Mouse (Mus musculus): ENCODE results near the gene Pomgnt2. TPM values are rescaled to one million over a fixed set of nuclear protein-coding genes. Genes with fewer than 3 reads are reported as not detected.

Gene Pomgnt2
- polyA plus RNA-seq, 1 experiment from 2014 or later, result 3.5 TPM

DNA sequence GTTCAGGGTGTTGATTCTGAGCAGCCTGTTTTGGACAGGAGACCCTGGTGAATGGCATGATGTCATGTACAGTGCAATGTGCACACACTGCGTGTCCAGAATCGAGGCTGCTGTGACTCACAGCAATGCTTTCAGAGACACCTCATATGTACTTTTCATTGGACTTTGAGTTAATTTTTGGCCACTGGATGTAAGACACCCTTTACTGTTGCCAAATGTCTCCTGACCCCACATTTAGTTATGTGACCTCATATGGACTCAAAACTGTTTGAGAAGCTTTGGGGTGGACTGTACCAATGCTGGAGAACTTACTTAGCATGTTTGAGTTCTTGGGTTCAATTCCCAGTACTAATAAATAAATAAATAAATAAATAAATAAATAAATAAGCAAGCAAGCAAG lies 13.8 kb upstream of the Pomgnt2 start:
- H3K4me2 ChIP-seq, result no peak overlapping the region
- no peaks in the 10 kb centered on the region for H3K9me3 ChIP-seq (replicated peaks)
- H3K27me3 ChIP-seq (replicated peaks), result no peaks in the 10 kb centered on the region
- H3K4me1 ChIP-seq, result no peaks in the 10 kb centered on the region
- WGBS (ENCODE audit: insufficient replicate concordance), result 70% methylated on average over 2 of the region's 2 CpGs
- no peaks in the 10 kb centered on the region for H3K36me3 ChIP-seq
- ATAC-seq, result no peak
- no peak overlapping the region for H3K9ac ChIP-seq
- H3K4me3 ChIP-seq, result no peak overlapping the region
- no peak overlapping the region for H3K27ac ChIP-seq

DNA sequence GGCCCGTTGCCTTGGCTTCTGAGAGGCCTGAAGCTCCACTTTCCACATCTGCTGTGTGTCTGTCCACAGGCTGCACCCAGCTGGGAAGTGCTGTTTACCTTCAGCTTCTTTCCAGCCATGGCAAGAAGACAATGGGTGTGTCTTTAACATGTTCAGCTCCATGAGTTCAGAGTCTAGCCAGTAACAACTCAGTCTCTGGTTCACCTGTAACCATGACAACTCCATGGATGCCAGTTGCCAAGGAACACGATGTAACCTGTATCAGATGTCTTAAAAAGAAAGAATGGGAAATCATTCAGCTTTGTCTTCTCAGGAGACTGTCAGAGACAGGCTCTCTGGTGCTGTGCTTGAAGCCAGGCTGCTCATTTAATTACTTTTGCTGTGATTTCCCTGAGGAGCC lies 12.0 kb upstream of the Pomgnt2 start:
- Histone ChIP-seq H3K27me3 (replicated peaks) (no peaks in the 10 kb centered on the region), H3K9me3 (replicated peaks) (no peaks in the 10 kb centered on the region), H3K9ac (no peak overlapping the region), H3K4me1 (no peaks in the 10 kb centered on the region), H3K4me2 (no peak overlapping the region), H3K27ac (no peak overlapping the region), H3K4me3 (no peak overlapping the region), H3K36me3 (no peaks in the 10 kb centered on the region)
- ATAC-seq, result no peak
- 30% methylated on average over 2 of the region's 2 CpGs for WGBS (ENCODE audit: insufficient replicate concordance)

DNA sequence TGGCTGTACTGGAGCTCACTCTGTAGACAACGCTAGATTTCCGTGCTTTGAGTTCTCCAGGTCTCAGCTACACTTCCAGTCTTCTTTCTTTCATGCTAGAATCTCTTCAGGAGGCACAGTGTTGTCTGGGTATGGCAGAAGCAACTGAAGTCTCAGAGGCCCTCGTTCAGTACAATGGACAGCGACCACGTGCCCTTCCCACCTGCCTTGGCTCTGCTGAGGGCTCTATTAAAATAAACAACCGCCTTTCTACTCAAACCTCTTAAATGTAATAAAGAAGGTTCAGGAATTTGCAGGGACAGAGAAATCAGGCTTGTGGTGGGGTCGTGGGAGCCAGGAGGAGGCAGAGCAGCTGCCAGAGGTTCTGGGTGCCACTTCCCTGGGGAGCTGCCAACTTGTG lies 9.7 kb upstream of the Pomgnt2 start:
- no peak overlapping the region for H3K4me2 ChIP-seq
- 14% methylated on average over 7 of the region's 7 CpGs for WGBS (ENCODE audit: insufficient replicate concordance)

DNA sequence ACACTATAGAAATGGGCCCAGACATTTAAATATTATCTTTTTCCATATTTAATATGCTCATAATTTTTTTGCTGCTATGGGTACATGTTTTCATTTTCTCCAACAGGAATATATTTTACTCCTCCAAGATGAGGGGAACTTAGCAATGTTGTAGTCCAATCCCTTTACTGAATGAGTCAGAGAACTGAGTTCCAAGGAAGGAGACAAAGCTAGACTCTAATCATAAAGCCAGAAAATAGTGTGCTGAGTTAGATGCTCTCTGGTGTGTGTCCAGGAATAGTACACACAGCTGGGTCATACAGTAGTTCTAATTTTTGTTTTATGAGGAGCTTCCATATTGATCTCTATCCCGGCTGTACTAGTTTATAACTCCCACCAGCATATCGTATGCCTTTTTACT lies 9.3 kb upstream of the Pomgnt2 start:
- Histone ChIP-seq H3K4me2 (no peak overlapping the region), H3K4me3 (no peak overlapping the region), H3K9me3 (replicated peaks) (no peaks in the 10 kb centered on the region), H3K9ac (no peak overlapping the region), H3K27ac (no peak overlapping the region), H3K27me3 (replicated peaks) (no peaks in the 10 kb centered on the region), H3K36me3 (no peaks in the 10 kb centered on the region), H3K4me1 (no peaks in the 10 kb centered on the region)
- WGBS (ENCODE audit: insufficient replicate concordance), result 76% methylated on average over 2 of the region's 2 CpGs
- ATAC-seq, result no peak

More for the DNA sequence above, 9.7 kb upstream of the Pomgnt2 start:
- no peak for ATAC-seq
- H3K4me3 ChIP-seq, result no peak overlapping the region
- no peaks in the 10 kb centered on the region for H3K4me1 ChIP-seq
- no peak overlapping the region for H3K27ac ChIP-seq
- H3K36me3 ChIP-seq, result no peaks in the 10 kb centered on the region
- H3K9me3 ChIP-seq (replicated peaks), result no peaks in the 10 kb centered on the region
- H3K9ac ChIP-seq, result no peak overlapping the region
- H3K27me3 ChIP-seq (replicated peaks), result no peaks in the 10 kb centered on the region

DNA sequence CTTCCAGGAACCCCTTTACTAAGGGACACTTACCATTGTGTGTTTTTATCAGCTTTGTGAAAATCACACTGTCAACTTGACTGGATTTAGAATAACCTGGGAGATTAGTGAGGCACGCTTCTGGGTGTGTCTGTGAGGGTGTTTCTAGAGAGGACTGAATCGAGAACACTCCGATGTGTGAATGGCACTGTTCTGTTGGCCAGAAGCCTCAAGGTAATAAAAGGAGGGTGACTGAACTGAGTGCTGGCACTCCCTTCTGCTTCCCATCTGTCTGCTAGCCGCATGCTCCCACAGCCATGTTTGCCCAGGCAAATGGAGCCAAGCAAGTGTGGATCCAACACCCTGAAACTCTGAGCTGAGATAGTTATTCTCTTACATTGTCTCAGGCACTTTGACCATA lies 1.1 kb upstream of the Pomgnt2 start:
- ATAC-seq, result no peak
- Histone ChIP-seq H3K4me2 (no peak overlapping the region), H3K9ac (no peak overlapping the region), H3K36me3 (no peaks in the 10 kb centered on the region), H3K4me1 (0 out of 2 replicates have a peak, but pooled peaks cover 6% of the 10 kb centered on the region), H3K27ac (no peak overlapping the region), H3K27me3 (replicated peaks) (peaks cover 39% of the 10 kb centered on the region), H3K4me3 (no peak overlapping the region), H3K9me3 (replicated peaks) (no peaks in the 10 kb centered on the region)
- 67% methylated on average over 4 of the region's 4 CpGs for WGBS (ENCODE audit: insufficient replicate concordance)

DNA sequence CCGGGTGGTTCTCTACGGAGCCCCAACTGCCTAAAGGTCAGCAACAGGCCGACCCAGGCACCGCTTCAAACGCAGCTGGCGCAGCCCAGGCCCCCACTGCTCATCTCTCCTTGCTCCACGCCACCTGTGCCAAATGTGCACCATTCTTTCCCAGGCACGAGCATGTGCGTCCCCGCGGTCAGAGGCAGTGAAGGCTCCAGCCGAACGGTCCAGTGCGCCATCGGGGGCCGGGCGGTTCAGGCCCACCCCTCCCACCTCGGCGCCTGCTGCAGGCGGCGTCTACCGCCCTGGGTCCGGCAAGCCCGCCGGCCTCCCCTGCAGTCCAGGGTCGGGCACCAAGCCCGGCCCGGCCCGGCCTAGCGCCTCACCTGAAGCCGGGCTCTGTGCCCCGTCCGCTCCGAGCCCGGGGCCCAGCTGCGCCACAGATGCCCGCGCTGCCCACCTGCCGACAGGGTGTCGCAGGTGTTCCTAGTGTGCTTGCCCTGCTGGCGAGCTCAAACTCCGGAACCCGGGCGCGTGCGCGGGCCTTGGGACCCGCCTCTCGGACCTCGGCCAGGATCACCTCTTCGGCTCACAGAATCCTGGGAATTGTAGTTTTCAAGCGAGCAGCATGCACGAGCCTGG lies 1.3 kb downstream of the Pomgnt2 start:
- Histone ChIP-seq H3K4me1 (0 out of 2 replicates have a peak, but pooled peaks cover 6% of the 10 kb centered on the region), H3K27me3 (replicated peaks) (peaks cover 39% of the 10 kb centered on the region), H3K27ac (no peak overlapping the region), H3K4me2 (peak overlapping the region; percentile 76), H3K9ac (peak overlapping the region; percentile 67), H3K36me3 (no peaks in the 10 kb centered on the region), H3K4me3 (peak overlapping the region; percentile 64), H3K9me3 (replicated peaks) (no peaks in the 10 kb centered on the region)
- peak; percentile 54 for ATAC-seq
- WGBS (ENCODE audit: insufficient replicate concordance), result 2% methylated on average over 53 of the region's 53 CpGs

DNA sequence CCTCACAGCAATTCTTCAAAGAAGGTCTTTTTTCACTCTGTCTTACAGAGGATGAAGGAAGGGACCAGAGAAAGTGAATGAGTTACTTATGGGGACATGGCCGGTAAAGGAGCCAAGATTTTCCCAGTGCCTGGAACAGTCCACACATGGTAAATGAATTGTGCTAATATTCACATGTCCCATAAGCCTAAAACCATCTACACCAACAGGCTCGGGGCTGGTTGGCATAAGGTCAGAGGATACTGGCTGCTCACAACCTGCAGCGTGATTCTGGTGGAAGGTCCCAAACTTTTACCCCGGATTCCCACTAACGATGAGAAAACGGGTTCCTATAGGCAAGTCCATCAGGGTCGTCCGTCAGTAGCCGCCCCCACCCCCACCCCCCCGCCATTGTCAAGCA lies 1.8 kb downstream of the Pomgnt2 start:
- ATAC-seq, result peak; percentile 5; the same call in 1 of the 2 replicates
- peak overlapping the region; percentile 64 for H3K4me3 ChIP-seq
- WGBS (ENCODE audit: insufficient replicate concordance), result 17% methylated on average over 9 of the region's 10 CpGs
- peak overlapping the region; percentile 67 for H3K9ac ChIP-seq
- H3K27me3 ChIP-seq (replicated peaks), result peaks cover 39% of the 10 kb centered on the region
- no peaks in the 10 kb centered on the region for H3K36me3 ChIP-seq
- 0 out of 2 replicates have a peak, but pooled peaks cover 6% of the 10 kb centered on the region for H3K4me1 ChIP-seq
- H3K4me2 ChIP-seq, result peak overlapping the region; percentile 76
- H3K27ac ChIP-seq, result no peak overlapping the region
- no peaks in the 10 kb centered on the region for H3K9me3 ChIP-seq (replicated peaks)

DNA sequence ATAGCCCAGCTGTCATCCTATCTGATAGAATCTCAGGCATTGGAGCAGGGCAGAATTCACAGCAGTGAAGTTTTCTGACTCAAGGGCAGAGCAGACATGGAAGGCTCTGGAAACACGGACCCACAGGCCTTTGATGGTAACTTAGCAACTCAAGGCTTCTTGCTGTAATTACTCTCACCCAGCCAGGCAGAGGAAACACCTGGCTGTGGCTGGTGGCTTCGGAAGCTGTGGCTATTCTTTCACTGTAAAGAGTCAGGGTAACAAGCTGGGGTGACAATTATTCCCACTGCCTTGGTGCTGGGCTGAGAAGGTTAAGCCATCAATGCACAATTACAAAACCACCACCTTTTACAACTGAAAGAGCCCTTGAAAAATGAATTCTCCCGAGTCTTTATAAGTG lies 3.9 kb downstream of the Pomgnt2 start:
- peaks cover 35% of the 10 kb centered on the region for H3K27me3 ChIP-seq (replicated peaks)
- H3K4me1 ChIP-seq, result 0 out of 2 replicates have a peak, but pooled peaks cover 6% of the 10 kb centered on the region
- 42% methylated on average over 3 of the region's 3 CpGs for WGBS (ENCODE audit: insufficient replicate concordance)
- no peaks in the 10 kb centered on the region for H3K9me3 ChIP-seq (replicated peaks)
- no peak overlapping the region for H3K4me2 ChIP-seq
- H3K4me3 ChIP-seq, result no peak overlapping the region
- no peak for ATAC-seq
- H3K9ac ChIP-seq, result no peak overlapping the region
- no peaks in the 10 kb centered on the region for H3K36me3 ChIP-seq
- no peak overlapping the region for H3K27ac ChIP-seq

DNA sequence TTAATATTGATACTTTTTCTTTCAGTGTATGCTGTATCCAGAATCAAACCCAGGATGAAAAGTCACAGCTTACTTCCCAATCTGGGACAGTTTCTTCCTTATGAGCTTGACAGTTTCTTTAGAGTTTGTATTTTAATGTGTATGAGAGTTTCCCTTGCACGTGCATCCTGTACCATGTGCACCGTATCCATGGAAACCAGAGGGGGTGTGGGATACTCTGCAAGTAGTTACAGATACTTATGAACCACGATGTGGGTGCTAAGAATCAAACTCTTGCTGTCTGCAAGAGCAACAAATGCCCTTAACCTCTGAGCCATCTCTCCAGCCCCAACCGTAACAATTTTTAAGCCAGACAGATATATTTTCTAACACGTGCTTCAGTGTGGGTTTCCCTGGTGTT lies 5.9 kb downstream of the Pomgnt2 start:
- peaks cover 19% of the 10 kb centered on the region for H3K27me3 ChIP-seq (replicated peaks)
- H3K4me2 ChIP-seq, result no peak overlapping the region
- H3K9ac ChIP-seq, result no peak overlapping the region
- H3K36me3 ChIP-seq, result no peaks in the 10 kb centered on the region
- 0 out of 2 replicates have a peak, but pooled peaks cover 6% of the 10 kb centered on the region for H3K4me1 ChIP-seq
- no peak for ATAC-seq
- no peak overlapping the region for H3K4me3 ChIP-seq
- 66% methylated on average over 5 of the region's 5 CpGs for WGBS (ENCODE audit: insufficient replicate concordance)
- H3K27ac ChIP-seq, result no peak overlapping the region
- no peaks in the 10 kb centered on the region for H3K9me3 ChIP-seq (replicated peaks)

DNA sequence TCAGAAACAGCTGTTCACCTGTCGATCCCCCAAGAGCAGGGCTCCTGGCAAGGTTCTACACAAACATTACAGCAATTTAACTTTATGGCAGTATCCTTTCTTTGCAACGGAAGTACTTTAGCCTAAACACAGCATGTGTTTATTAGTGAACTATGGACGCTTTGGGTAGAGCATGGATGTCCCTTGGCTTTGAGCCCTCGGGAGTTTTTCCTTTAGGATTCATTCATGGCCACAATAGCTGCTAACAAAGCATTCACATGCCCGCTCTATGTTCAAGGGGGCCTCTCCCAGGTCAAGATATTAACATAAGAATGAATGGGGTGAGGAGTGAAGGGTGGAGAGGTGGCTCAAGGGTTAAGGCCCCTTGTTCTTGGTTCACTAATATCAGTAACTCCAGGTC lies 7.4 kb downstream of the Pomgnt2 start:
- H3K4me2 ChIP-seq, result no peak overlapping the region
- no peak overlapping the region for H3K4me3 ChIP-seq
- no peak overlapping the region for H3K27ac ChIP-seq
- H3K4me1 ChIP-seq, result no peaks in the 10 kb centered on the region; the same call in 1 of the 2 replicates
- no peaks in the 10 kb centered on the region for H3K9me3 ChIP-seq (replicated peaks)
- no peak overlapping the region for H3K9ac ChIP-seq
- 66% methylated on average over 5 of the region's 5 CpGs for WGBS (ENCODE audit: insufficient replicate concordance)
- no peak for ATAC-seq
- H3K27me3 ChIP-seq (replicated peaks), result peaks cover 4% of the 10 kb centered on the region
- H3K36me3 ChIP-seq, result no peaks in the 10 kb centered on the region

DNA sequence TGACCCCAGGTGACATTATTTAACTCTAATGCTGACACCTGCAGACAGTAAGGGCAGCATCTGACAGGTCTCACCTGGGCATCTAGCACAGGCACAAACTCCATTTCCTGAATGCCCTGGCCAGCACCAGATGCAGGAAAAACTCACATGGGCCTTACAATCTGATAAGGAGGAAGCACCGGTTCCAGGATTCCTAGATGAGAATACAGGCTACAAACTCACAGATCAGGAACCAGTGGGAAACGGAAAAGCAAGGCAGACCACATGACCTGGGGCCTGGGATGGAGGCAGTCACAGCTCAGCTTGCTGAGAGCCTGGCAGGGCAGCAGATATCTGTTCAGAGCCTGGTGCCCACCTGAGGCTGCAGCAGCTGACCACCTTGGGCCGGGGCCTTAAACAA lies 8.0 kb downstream of the Pomgnt2 start:
- Histone ChIP-seq H3K4me2 (no peak overlapping the region), H3K4me1 (no peaks in the 10 kb centered on the region; the same call in 1 of the 2 replicates), H3K4me3 (no peak overlapping the region), H3K36me3 (no peaks in the 10 kb centered on the region), H3K27ac (no peak overlapping the region), H3K9me3 (replicated peaks) (no peaks in the 10 kb centered on the region), H3K27me3 (replicated peaks) (no peaks in the 10 kb centered on the region), H3K9ac (no peak overlapping the region)
- ATAC-seq, result no peak
- 57% methylated on average over 3 of the region's 3 CpGs for WGBS (ENCODE audit: insufficient replicate concordance)

DNA sequence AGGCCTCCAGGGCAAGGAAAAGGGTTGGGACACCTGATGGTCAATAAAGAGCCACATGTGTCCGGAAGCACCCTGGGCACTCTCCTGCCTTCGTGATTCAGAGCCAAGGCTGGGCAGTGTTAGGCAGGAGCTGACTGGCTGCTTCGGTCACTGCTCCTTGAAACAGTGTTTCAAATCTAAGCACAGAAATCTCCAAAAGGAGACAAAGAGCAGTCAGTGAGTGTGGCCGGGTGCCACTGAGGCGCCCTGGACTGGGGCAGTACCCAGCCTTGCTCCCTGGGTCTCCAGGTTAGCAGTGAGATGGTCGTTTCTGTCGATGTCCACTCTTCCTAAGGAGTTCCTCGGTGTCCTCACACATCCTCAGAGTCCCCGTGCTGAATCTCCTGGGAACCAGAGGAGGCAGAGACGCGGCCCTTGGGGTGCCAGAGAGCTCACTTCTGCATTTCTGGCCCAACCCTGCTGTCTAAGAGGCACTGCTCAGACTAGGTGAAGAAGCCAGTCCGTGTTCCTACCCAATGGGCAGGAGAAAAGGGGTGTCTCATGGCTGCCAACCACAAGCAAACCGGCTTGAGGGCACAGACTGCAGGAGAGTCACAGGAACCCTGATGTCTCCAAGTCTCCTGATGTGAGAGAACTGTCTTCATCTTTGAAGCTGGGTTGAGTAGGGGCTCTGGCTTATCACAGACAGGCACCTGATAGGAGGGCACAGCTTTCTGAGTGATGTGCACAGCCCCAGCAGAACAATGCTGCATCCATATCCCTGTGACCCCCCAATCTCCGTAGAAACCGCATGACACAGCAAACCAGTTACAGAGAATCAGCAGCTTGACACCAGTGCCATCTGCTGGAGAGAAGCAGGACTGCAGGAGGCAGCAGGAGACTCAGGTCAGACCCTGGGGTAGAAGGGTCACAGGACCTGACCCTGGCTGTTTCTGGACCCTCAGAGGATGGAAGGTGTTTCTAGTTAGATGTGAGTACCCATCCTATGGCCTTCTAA lies 12.1 kb downstream of the Pomgnt2 start:
- Histone ChIP-seq H3K4me3 (no peak overlapping the region), H3K27me3 (replicated peaks) (no peaks in the 10 kb centered on the region), H3K9ac (no peak overlapping the region), H3K36me3 (0 out of 2 replicates have a peak, but pooled peaks cover 4% of the 10 kb centered on the region), H3K4me2 (no peak overlapping the region), H3K27ac (no peak overlapping the region), H3K9me3 (replicated peaks) (no peaks in the 10 kb centered on the region), H3K4me1 (no peaks in the 10 kb centered on the region; the same call in 1 of the 2 replicates)
- no peak for ATAC-seq
- 53% methylated on average over 15 of the region's 15 CpGs for WGBS (ENCODE audit: insufficient replicate concordance)
